Mouse (Mus musculus): ENCODE results near the gene Atp2c2. TPM values are rescaled to one million over a fixed set of nuclear protein-coding genes. Genes with fewer than 3 reads are reported as not detected.

The Atp2c2 gene
- polyA plus RNA-seq, 1 experiment, result 2.3 TPM

- no peak for DNase-seq (ENCODE audit: low spot score)
Measured at GRCm38 (mm10) chr8:119702965-119703364, 3.2 kb downstream of the Atp2c2 start.

GRCm38 (mm10) chr8:119707146-119707545 is 7.3 kb downstream of the Atp2c2 start:
- DNase-seq (ENCODE audit: low spot score), result no peak

GRCm38 (mm10) chr8:119708471-119708870 is 8.7 kb downstream of the Atp2c2 start:
- no peak for DNase-seq (ENCODE audit: low spot score)

GRCm38 (mm10) chr8:119708878-119709702 is 9.3 kb downstream of the Atp2c2 start:
- no peak for DNase-seq (ENCODE audit: low spot score)

DNA sequence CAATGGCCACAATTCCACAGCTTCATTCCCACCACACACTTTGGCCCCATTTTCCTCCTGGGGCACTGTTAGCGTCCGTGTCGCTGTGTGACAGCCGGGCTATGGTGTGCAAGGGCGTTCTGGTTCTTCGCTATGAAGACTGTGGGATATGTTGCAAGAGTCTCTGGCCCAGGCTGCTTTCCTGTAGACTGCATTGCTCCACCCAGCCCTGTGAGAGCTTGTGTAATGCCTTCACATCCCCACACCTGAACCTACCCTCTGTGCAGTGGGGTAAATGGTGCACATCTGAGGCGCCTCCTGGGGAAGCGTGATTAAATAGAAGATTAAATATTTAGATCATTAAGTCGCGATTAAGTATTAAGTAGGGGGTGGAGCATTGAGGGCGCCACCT is 9.9 kb downstream of the Atp2c2 start:
- no peak for DNase-seq (ENCODE audit: low spot score)

- no peak for DNase-seq (ENCODE audit: low spot score)
Measured at GRCm38 (mm10) chr8:119712226-119712625, 12.4 kb downstream of the Atp2c2 start.

- DNase-seq (ENCODE audit: low spot score), result no peak
Measured at GRCm38 (mm10) chr8:119713421-119713820, 13.6 kb downstream of the Atp2c2 start.

DNA sequence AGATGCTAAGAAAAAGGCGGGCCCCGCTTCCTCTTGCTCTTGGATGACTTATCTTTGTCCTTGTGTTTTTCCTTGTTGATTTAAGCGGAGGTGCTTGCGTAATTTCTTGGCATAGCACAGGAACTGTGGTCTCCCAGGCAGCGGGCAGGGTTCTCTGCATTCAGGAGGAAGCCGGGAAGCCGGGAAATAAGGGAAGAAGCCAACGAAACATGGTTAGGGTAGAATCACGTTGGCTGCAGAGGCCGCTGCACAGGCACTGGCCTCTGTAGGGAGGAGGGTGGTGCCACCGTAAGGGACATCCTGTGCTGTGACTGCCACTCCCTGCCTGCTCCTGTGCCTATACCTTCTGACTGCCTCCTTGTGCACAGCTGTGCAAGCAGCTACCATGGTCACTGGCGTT is 15.4 kb downstream of the Atp2c2 start:
- no peak for DNase-seq (ENCODE audit: low spot score)

- DNase-seq (ENCODE audit: low spot score), result no peak
Measured at GRCm38 (mm10) chr8:119716730-119717299, 17.0 kb downstream of the Atp2c2 start.

DNA sequence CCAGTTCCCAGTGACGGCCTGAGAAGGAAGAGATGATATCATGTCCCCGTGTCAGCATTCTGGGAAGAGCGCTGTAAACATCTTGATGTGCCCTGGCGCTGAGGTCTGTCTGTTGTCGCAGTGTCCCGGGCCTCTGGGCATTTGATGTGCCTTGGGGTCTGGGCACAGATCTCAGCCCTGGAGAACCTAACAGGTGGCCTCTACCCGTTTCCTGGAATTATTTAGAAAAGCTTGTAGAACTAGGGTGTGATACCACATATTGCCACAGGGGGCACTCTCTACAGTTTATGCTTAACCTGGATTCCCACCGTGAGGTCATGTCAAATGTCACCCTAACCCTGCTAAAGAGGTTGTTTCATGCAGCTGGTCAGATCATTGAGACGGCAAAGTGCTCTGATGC is 18.0 kb downstream of the Atp2c2 start:
- DNase-seq (ENCODE audit: low spot score), result no peak

DNA sequence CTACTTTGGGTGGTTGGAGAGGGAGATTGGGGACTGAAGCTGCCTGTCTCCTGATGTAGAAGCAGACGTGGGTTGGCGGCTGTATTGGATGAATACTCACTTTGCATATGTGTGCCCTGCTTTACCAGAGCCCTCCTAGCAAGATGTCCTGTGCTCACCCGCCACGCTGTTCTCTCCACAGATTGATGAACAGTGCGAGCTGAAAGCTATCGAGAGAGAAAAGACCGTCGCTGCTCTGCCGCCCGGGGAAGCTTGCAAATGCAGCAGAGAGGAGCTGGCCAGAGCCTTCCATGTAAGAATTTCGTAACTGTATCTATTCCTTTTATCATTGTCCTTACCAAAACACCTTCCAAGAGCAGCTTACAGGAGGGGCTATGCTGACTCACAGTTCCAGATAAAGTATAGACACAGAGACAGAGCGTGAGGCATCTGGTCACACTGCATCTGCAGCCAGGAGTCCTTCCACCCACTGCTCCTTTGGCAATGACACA is 19.2 kb downstream of the Atp2c2 start:
- no peak for DNase-seq (ENCODE audit: low spot score)

- no peak for DNase-seq (ENCODE audit: low spot score)
Measured at GRCm38 (mm10) chr8:119722348-119722747, 22.5 kb downstream of the Atp2c2 start.

GRCm38 (mm10) chr8:119723676-119724075 is 23.9 kb downstream of the Atp2c2 start:
- no peak for DNase-seq (ENCODE audit: low spot score)

GRCm38 (mm10) chr8:119724596-119724995 is 24.8 kb downstream of the Atp2c2 start:
- DNase-seq (ENCODE audit: low spot score), result no peak

- no peak for DNase-seq (ENCODE audit: low spot score)
Measured at GRCm38 (mm10) chr8:119727093-119727492, 27.3 kb downstream of the Atp2c2 start.

DNA sequence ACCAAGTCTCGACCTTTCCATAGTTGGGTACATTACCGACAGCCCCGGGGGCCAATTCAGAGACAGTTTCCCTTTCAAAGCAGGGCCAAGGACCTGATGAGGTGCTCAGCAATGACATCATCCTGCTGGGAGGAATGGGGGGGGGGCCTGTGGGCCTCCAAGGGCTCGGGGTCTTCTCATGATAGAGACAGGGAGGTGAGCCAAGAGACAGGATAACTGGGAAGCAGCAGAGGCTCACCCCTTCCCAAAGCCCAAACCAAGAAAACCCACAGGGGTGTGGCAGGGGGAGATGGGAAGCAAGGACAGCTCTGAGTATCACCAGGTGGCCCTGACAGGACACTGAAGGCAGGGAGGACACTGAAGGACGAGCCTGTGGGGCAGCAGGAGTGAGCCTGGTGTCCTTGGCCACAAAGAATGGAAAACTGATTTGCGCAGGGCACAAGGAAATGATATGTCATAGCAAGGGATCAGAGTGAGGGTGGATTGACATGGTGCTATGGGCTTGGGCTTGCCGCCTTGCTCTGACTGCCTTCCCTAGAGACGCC is 28.6 kb downstream of the Atp2c2 start:
- DNase-seq (ENCODE audit: low spot score), result no peak

GRCm38 (mm10) chr8:119732072-119732471 is 32.3 kb downstream of the Atp2c2 start:
- DNase-seq (ENCODE audit: low spot score), result no peak

GRCm38 (mm10) chr8:119736348-119736917 is 36.6 kb downstream of the Atp2c2 start:
- DNase-seq (ENCODE audit: low spot score), result no peak

- DNase-seq (ENCODE audit: low spot score), result no peak
Measured at GRCm38 (mm10) chr8:119737093-119737900, 37.5 kb downstream of the Atp2c2 start.

GRCm38 (mm10) chr8:119738129-119738907 is 38.5 kb downstream of the Atp2c2 start:
- DNase-seq (ENCODE audit: low spot score), result no peak

DNA sequence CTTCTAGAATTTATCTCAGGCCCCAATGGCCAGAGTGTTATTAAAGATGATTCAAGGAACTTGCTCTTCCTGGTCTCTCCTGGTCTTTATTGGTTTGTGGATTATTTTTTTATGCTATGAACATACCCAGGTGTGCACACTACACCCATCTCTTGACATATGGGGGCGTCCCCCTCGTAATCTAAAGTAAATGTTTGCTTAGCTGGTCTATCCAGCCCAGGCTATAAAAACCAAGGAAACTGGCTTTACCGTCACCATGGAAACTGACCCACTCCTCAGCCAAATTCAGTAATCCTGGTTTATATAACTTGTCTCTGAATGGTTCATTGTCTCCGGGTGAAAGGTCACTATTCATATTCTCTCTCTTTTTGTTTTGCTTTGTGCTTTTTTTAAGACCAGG is 40.8 kb downstream of the Atp2c2 start:
- DNase-seq (ENCODE audit: low spot score), result no peak
